Mouse (Mus musculus) left cerebral cortex, postnatal 25 days (tissue): ENCODE measurements around the gene Nr3c2. TPM values are rescaled to one million over a fixed set of nuclear protein-coding genes. Genes with fewer than 3 reads are reported as not detected.

Experiments used
- DNase-seq, 2 experiments: peaks; one replicate each; pipeline ENCODE4 v3.0.0; 2022; ENCODE audit warnings: low spot score in 2 of 2, mixed read lengths in 1 of 2
- intact Hi-C: fragments of 180-260 bp; cut with DNase I; formaldehyde crosslinking; loops from one replicate; pipeline ENCODE4 v1.15.1; 2025
- total RNA-seq, 2 experiments: library from RNA; stranded (reverse); gene quantifications; 2 replicates each; pipeline ENCODE4 v1.2.3; 2021

Nr3c2 gene
- total RNA-seq, 2 experiments from 2014 or later: 22.0 to 29.5 TPM

GRCm38 (mm10) chr8:76965046-76965445 lies 65.8 kb downstream of the Nr3c2 start:
- intact Hi-C loops: loop anchor here (5.0 kb wide), 1 partner anchor 207 kb away; no protein-coding TSS in a partner anchor
- no peak for DNase-seq

- DNase-seq: no peak
- intact Hi-C loops: no loop called here
These were observed 71.9 kb downstream of the Nr3c2 start for GRCm38 (mm10) chr8:76971187-76971586.

- no peak for DNase-seq
- intact Hi-C loops: no loop called here
These were observed 72.6 kb downstream of the Nr3c2 start for GRCm38 (mm10) chr8:76971761-76972404.

GRCm38 (mm10) chr8:76972947-76973552 lies 73.8 kb downstream of the Nr3c2 start:
- DNase-seq: peak in 1 of 2 experiments; percentile 9
- intact Hi-C loops: no loop called here

GRCm38 (mm10) chr8:76977907-76978306 lies 78.7 kb downstream of the Nr3c2 start:
- DNase-seq: no peak
- intact Hi-C loops: no loop called here

GRCm38 (mm10) chr8:76984082-76984481 lies 84.8 kb downstream of the Nr3c2 start:
- intact Hi-C loops: no loop called here
- no peak for DNase-seq

GRCm38 (mm10) chr8:76984851-76985250 lies 85.6 kb downstream of the Nr3c2 start:
- no peak for DNase-seq
- intact Hi-C loops: no loop called here

- DNase-seq: no peak
- intact Hi-C loops: no loop called here
These were observed 88.6 kb downstream of the Nr3c2 start for GRCm38 (mm10) chr8:76987876-76988275.

- DNase-seq: no peak
- intact Hi-C loops: no loop called here
These were observed 99.0 kb downstream of the Nr3c2 start for GRCm38 (mm10) chr8:76998276-76998675.

GRCm38 (mm10) chr8:77009425-77009824 lies 110.2 kb downstream of the Nr3c2 start:
- intact Hi-C loops: no loop called here

GRCm38 (mm10) chr8:77011985-77012384 lies 112.7 kb downstream of the Nr3c2 start:
- DNase-seq: no peak
- intact Hi-C loops: no loop called here

More at GRCm38 (mm10) chr8:77009425-77009824, 110.2 kb downstream of the Nr3c2 start:
- DNase-seq: no peak

GRCm38 (mm10) chr8:77012641-77013040 lies 113.4 kb downstream of the Nr3c2 start:
- intact Hi-C loops: no loop called here
- DNase-seq: no peak

GRCm38 (mm10) chr8:77016713-77017112 lies 117.5 kb downstream of the Nr3c2 start:
- intact Hi-C loops: no loop called here
- DNase-seq: no peak

- no peak for DNase-seq
- intact Hi-C loops: no loop called here
These were observed 124.8 kb downstream of the Nr3c2 start for GRCm38 (mm10) chr8:77023837-77024710.

- DNase-seq: no peak
- intact Hi-C loops: no loop called here
These were observed 132.0 kb downstream of the Nr3c2 start for GRCm38 (mm10) chr8:77031213-77031612.

GRCm38 (mm10) chr8:77033706-77034464 lies 134.6 kb downstream of the Nr3c2 start:
- intact Hi-C loops: no loop called here
- no peak for DNase-seq

- intact Hi-C loops: no loop called here
- DNase-seq: no peak
These were observed 135.2 kb downstream of the Nr3c2 start for GRCm38 (mm10) chr8:77034465-77034829.

- intact Hi-C loops: no loop called here
- no peak for DNase-seq
These were observed 142.0 kb downstream of the Nr3c2 start for GRCm38 (mm10) chr8:77041214-77041613.

- no peak for DNase-seq
These were observed 145.6 kb downstream of the Nr3c2 start for GRCm38 (mm10) chr8:77044849-77045248.

GRCm38 (mm10) chr8:77045711-77046110 lies 146.5 kb downstream of the Nr3c2 start:
- intact Hi-C loops: no loop called here
- no peak for DNase-seq

More at GRCm38 (mm10) chr8:77044849-77045248, 145.6 kb downstream of the Nr3c2 start:
- intact Hi-C loops: no loop called here
